Mouse (Mus musculus) stomach, postnatal 0 days (tissue): Measurements from ENCODE around the gene Primpol. TPM values are rescaled to one million over a fixed set of nuclear protein-coding genes. Genes with fewer than 3 reads are reported as not detected.

Experiments
- ATAC-seq: fragments of 200-750 bp; cut with Nextera tagmentation; 2 replicates; pipeline ENCODE4 v1.8.0; 2017; ENCODE audit not compliant: low FRiP score, low TSS enrichment
- DNase-seq: peaks from one replicate; pipeline ENCODE4 v3.0.0-alpha.2; 2016; ENCODE audit warnings: low spot score
- H3K27ac ChIP-seq: fragments of 300-500 bp; sonication (generic); replicated peaks from 2 replicates; pipeline ENCODE4 v1.5.1; 2014; ENCODE audit warnings: mild to moderate bottlenecking, control low read depth
- H3K27me3 ChIP-seq: fragments of 300-500 bp; sonication (generic); 2 replicates; pipeline ENCODE4 v1.6.1; 2014; ENCODE audit warnings: low read length; ENCODE audit not compliant: control insufficient read depth, insufficient read depth
- H3K36me3 ChIP-seq: fragments of 300-500 bp; sonication (generic); 2 replicates; pipeline ENCODE4 v1.6.1; 2014; ENCODE audit warnings: low read length, mixed read lengths; ENCODE audit not compliant: control insufficient read depth, insufficient read depth
- H3K4me1 ChIP-seq: fragments of 300-500 bp; sonication (generic); replicated peaks from 2 replicates; pipeline ENCODE4 v1.6.1; 2014; ENCODE audit warnings: antibody characterized with exemption; ENCODE audit not compliant: control insufficient read depth, insufficient read depth
- H3K4me2 ChIP-seq: fragments of 300-500 bp; sonication (generic); replicated peaks from 2 replicates; pipeline ENCODE4 v1.6.1; 2014; ENCODE audit warnings: low read depth, mild to moderate bottlenecking, control low read depth, moderate library complexity
- H3K4me3 ChIP-seq: fragments of 300-500 bp; sonication (generic); 2 replicates; pipeline ENCODE4 v1.5.1; 2014; ENCODE audit warnings: low read depth, low read length, control low read depth
- H3K9ac ChIP-seq: fragments of 300-500 bp; sonication (generic); 2 replicates; pipeline ENCODE4 v1.6.1; 2014; ENCODE audit warnings: mild to moderate bottlenecking, low read length, control low read depth, mixed read lengths
- H3K9me3 ChIP-seq: fragments of 300-500 bp; sonication (generic); 2 replicates; pipeline ENCODE4 v1.6.1; 2016; ENCODE audit warnings: low read length; ENCODE audit not compliant: control insufficient read depth
- CTCF ChIP-seq: IDR thresholded peaks from 2 replicates; pipeline ENCODE4 v1.5.1; 2016; ENCODE audit warnings: antibody characterized with exemption, low read depth, mild to moderate bottlenecking, moderate library complexity
- EP300 ChIP-seq: optimal IDR thresholded peaks from 2 replicates; pipeline ENCODE3; 2016; ENCODE audit warnings: antibody characterized with exemption
- WGBS: fragments of 180-500 bp; shearing (Covaris S2); extraction: QIAGEN DNeasy Blood & Tissue Kit; methylation state at CpG from one replicate; pipeline ENCODE4 v1.1.7; 2014; 5-methylcytosine and 5-hydroxymethylcytosine counted together
- polyA plus RNA-seq: library from polyadenylated mRNA; unstranded; fragments of >200 nt; fragmentation: Nextera tagmentation; extraction: Ambion mirVana; gene quantifications from 2 replicates; pipeline ENCODE4 v1.2.1, GENCODE M21; 2015

Gene Primpol
- polyA plus RNA-seq, 1 experiment from 2014 or later = 4.0 TPM

GRCm38 (mm10) chr8:46551029-46551428 lies 66.0 kb downstream of the Primpol start:
- Histone ChIP-seq H3K4me2 (peak overlapping the region; percentile 46), H3K4me1 (no peaks in the 10 kb centered on the region), H3K4me3 (peak overlapping the region; percentile 37), H3K27ac (no peak overlapping the region), H3K9me3 (no peaks in the 10 kb centered on the region), H3K9ac (no peak overlapping the region), H3K27me3 (no peaks in the 10 kb centered on the region), H3K36me3 (no peaks in the 10 kb centered on the region; the same call in 1 of the 2 replicates)
- 26% methylated on average over 4 of the region's 4 CpGs for WGBS
- no peak for DNase-seq
- no peak for ATAC-seq
- TF ChIP-seq EP300 (no peak), CTCF (no peak)

- Histone ChIP-seq H3K4me3 (no peak overlapping the region), H3K4me1 (no peaks in the 10 kb centered on the region), H3K36me3 (no peaks in the 10 kb centered on the region; the same call in 1 of the 2 replicates), H3K9ac (no peak overlapping the region), H3K9me3 (no peaks in the 10 kb centered on the region), H3K4me2 (no peak overlapping the region), H3K27me3 (no peaks in the 10 kb centered on the region), H3K27ac (no peak overlapping the region)
- ATAC-seq = no peak
- WGBS = 77% methylated on average over 8 of the region's 8 CpGs
- TF ChIP-seq CTCF (no peak), EP300 (no peak)
- no peak for DNase-seq
Measured at GRCm38 (mm10) chr8:46550058-46550457, 67.0 kb downstream of the Primpol start.

- H3K9ac ChIP-seq = no peak overlapping the region
- no peaks in the 10 kb centered on the region for H3K36me3 ChIP-seq
Measured at GRCm38 (mm10) chr8:46547245-46547644, 69.8 kb downstream of the Primpol start.

GRCm38 (mm10) chr8:46546431-46547176 lies 70.4 kb downstream of the Primpol start:
- Histone ChIP-seq H3K4me3 (no peak overlapping the region), H3K36me3 (no peaks in the 10 kb centered on the region), H3K9ac (no peak overlapping the region), H3K27ac (no peak overlapping the region), H3K4me2 (no peak overlapping the region), H3K4me1 (no peaks in the 10 kb centered on the region; the same call in 1 of the 2 replicates), H3K27me3 (no peaks in the 10 kb centered on the region), H3K9me3 (no peaks in the 10 kb centered on the region)
- WGBS = 69% methylated on average over 11 of the region's 11 CpGs
- no peak for DNase-seq
- ATAC-seq = no peak
- TF ChIP-seq EP300 (no peak), CTCF (no peak)

More at GRCm38 (mm10) chr8:46547245-46547644, 69.8 kb downstream of the Primpol start:
- Histone ChIP-seq H3K4me2 (no peak overlapping the region), H3K4me1 (no peaks in the 10 kb centered on the region; the same call in 1 of the 2 replicates), H3K27me3 (no peaks in the 10 kb centered on the region), H3K9me3 (no peaks in the 10 kb centered on the region), H3K27ac (no peak overlapping the region), H3K4me3 (no peak overlapping the region)
- no peak for ATAC-seq
- no peak for DNase-seq
- WGBS = 32% methylated on average over 4 of the region's 4 CpGs
- TF ChIP-seq EP300 (no peak), CTCF (peak; percentile 88)

GRCm38 (mm10) chr8:46545854-46546253 lies 71.2 kb downstream of the Primpol start:
- Histone ChIP-seq H3K9me3 (no peaks in the 10 kb centered on the region), H3K4me2 (no peak overlapping the region), H3K9ac (no peak overlapping the region), H3K4me1 (no peaks in the 10 kb centered on the region; the same call in 1 of the 2 replicates), H3K27ac (no peak overlapping the region), H3K4me3 (no peak overlapping the region), H3K27me3 (no peaks in the 10 kb centered on the region), H3K36me3 (no peaks in the 10 kb centered on the region)
- 80% methylated on average over 5 of the region's 5 CpGs for WGBS
- DNase-seq (no peak), ATAC-seq (no peak)
- TF ChIP-seq EP300 (no peak), CTCF (no peak)

- no peaks in the 10 kb centered on the region for H3K36me3 ChIP-seq
- ATAC-seq (peak; percentile 46), DNase-seq (peak; percentile 51)
- WGBS = 41% methylated on average over 6 of the region's 6 CpGs
- TF ChIP-seq EP300 (no peak), CTCF (no peak)
- H3K4me1 ChIP-seq = no peaks in the 10 kb centered on the region; the same call in 1 of the 2 replicates
- H3K27ac ChIP-seq = no peak overlapping the region
- no peak overlapping the region for H3K9ac ChIP-seq
- no peak overlapping the region; the same call in 1 of the 2 replicates for H3K4me2 ChIP-seq
- no peaks in the 10 kb centered on the region for H3K9me3 ChIP-seq
- no peak overlapping the region for H3K4me3 ChIP-seq
- no peaks in the 10 kb centered on the region for H3K27me3 ChIP-seq
Measured at GRCm38 (mm10) chr8:46543662-46544061, 73.3 kb downstream of the Primpol start.
